Mouse (Mus musculus): ENCODE results near the gene Smyd3. TPM values are rescaled to one million over a fixed set of nuclear protein-coding genes. Genes with fewer than 3 reads are reported as not detected.

The Smyd3 gene
- polyA plus RNA-seq, 1 experiment from 2014 or later, result 22.1 TPM

- H3K9me3 ChIP-seq, result no peaks in the 10 kb centered on the region
- no peak for ATAC-seq (ENCODE audit: low FRiP score, low read depth)
- no peaks in the 10 kb centered on the region for H3K36me3 ChIP-seq
- no peaks in the 10 kb centered on the region for H3K27me3 ChIP-seq
- H3K27ac ChIP-seq, result no peak overlapping the region
- WGBS, result 84% methylated on average over 13 of the region's 13 CpGs
- no peak overlapping the region for H3K4me3 ChIP-seq
- H3K9ac ChIP-seq, result no peak overlapping the region
- H3K4me1 ChIP-seq, result 0 out of 2 replicates have a peak, but pooled peaks cover 2% of the 10 kb centered on the region
- H3K4me2 ChIP-seq (replicated peaks), result no peak overlapping the region
Measured at GRCm38 (mm10) chr1:179510546-179511340, 7.1 kb downstream of the Smyd3 start.

GRCm38 (mm10) chr1:179506530-179507315 lies 11.1 kb downstream of the Smyd3 start:
- no peaks in the 10 kb centered on the region for H3K9me3 ChIP-seq
- 64% methylated on average over 9 of the region's 9 CpGs for WGBS
- no peak overlapping the region for H3K27ac ChIP-seq
- H3K4me1 ChIP-seq, result peaks cover 1% of the 10 kb centered on the region; the same call in 1 of the 2 replicates
- H3K9ac ChIP-seq, result no peak overlapping the region
- no peak overlapping the region for H3K4me3 ChIP-seq
- H3K36me3 ChIP-seq, result no peaks in the 10 kb centered on the region
- H3K4me2 ChIP-seq (replicated peaks), result no peak overlapping the region
- no peak for ATAC-seq (ENCODE audit: low FRiP score, low read depth)
- no peaks in the 10 kb centered on the region for H3K27me3 ChIP-seq

- 11% methylated on average over 3 of the region's 3 CpGs for WGBS
- H3K36me3 ChIP-seq, result no peaks in the 10 kb centered on the region
- no peaks in the 10 kb centered on the region for H3K27me3 ChIP-seq
- no peak for ATAC-seq (ENCODE audit: low FRiP score, low read depth)
- H3K4me3 ChIP-seq, result no peak overlapping the region
- no peak overlapping the region for H3K4me2 ChIP-seq (replicated peaks)
- H3K9me3 ChIP-seq, result no peaks in the 10 kb centered on the region
- H3K27ac ChIP-seq, result no peak overlapping the region
- no peaks in the 10 kb centered on the region; the same call in 1 of the 2 replicates for H3K4me1 ChIP-seq
- H3K9ac ChIP-seq, result no peak overlapping the region
Measured at GRCm38 (mm10) chr1:179502565-179502964, 15.3 kb downstream of the Smyd3 start.

- no peak for ATAC-seq (ENCODE audit: low FRiP score, low read depth)
- Histone ChIP-seq H3K9me3 (no peaks in the 10 kb centered on the region), H3K36me3 (no peaks in the 10 kb centered on the region), H3K4me1 (no peaks in the 10 kb centered on the region; the same call in 1 of the 2 replicates), H3K27me3 (no peaks in the 10 kb centered on the region), H3K9ac (no peak overlapping the region), H3K4me3 (no peak overlapping the region), H3K4me2 (replicated peaks) (no peak overlapping the region), H3K27ac (no peak overlapping the region)
- WGBS, result 76% methylated on average over 3 of the region's 3 CpGs
Measured at GRCm38 (mm10) chr1:179499257-179499656, 18.6 kb downstream of the Smyd3 start.

GRCm38 (mm10) chr1:179492908-179493307 lies 24.9 kb downstream of the Smyd3 start:
- Histone ChIP-seq H3K9ac (no peak overlapping the region), H3K4me3 (no peak overlapping the region), H3K4me2 (replicated peaks) (no peak overlapping the region), H3K27ac (no peak overlapping the region), H3K36me3 (no peaks in the 10 kb centered on the region; the same call in 1 of the 2 replicates), H3K27me3 (no peaks in the 10 kb centered on the region), H3K9me3 (0 out of 2 replicates have a peak, but pooled peaks cover 3% of the 10 kb centered on the region), H3K4me1 (0 out of 2 replicates have a peak, but pooled peaks cover 4% of the 10 kb centered on the region)
- ATAC-seq (ENCODE audit: low FRiP score, low read depth), result no peak
- 84% methylated on average over 5 of the region's 5 CpGs for WGBS

GRCm38 (mm10) chr1:179488520-179488919 lies 29.3 kb downstream of the Smyd3 start:
- 81% methylated on average over 5 of the region's 5 CpGs for WGBS
- no peaks in the 10 kb centered on the region; the same call in 1 of the 2 replicates for H3K36me3 ChIP-seq
- H3K4me1 ChIP-seq, result peaks cover 14% of the 10 kb centered on the region
- ATAC-seq (ENCODE audit: low FRiP score, low read depth), result no peak
- no peak overlapping the region for H3K27ac ChIP-seq
- no peak overlapping the region for H3K4me2 ChIP-seq (replicated peaks)
- H3K9me3 ChIP-seq, result 0 out of 2 replicates have a peak, but pooled peaks cover 3% of the 10 kb centered on the region
- no peak overlapping the region for H3K4me3 ChIP-seq
- H3K27me3 ChIP-seq, result no peaks in the 10 kb centered on the region
- no peak overlapping the region for H3K9ac ChIP-seq

- Histone ChIP-seq H3K36me3 (no peaks in the 10 kb centered on the region; the same call in 1 of the 2 replicates), H3K9me3 (0 out of 2 replicates have a peak, but pooled peaks cover 3% of the 10 kb centered on the region), H3K4me3 (no peak overlapping the region), H3K9ac (no peak overlapping the region), H3K27me3 (no peaks in the 10 kb centered on the region), H3K4me1 (peaks cover 14% of the 10 kb centered on the region), H3K4me2 (replicated peaks) (no peak overlapping the region), H3K27ac (no peak overlapping the region)
- ATAC-seq (ENCODE audit: low FRiP score, low read depth), result no peak
- 37% methylated on average over 5 of the region's 5 CpGs for WGBS
Measured at GRCm38 (mm10) chr1:179487990-179488389, 29.9 kb downstream of the Smyd3 start.

GRCm38 (mm10) chr1:179487238-179487637 lies 30.6 kb downstream of the Smyd3 start:
- 84% methylated on average over 2 of the region's 2 CpGs for WGBS
- ATAC-seq (ENCODE audit: low FRiP score, low read depth), result no peak
- H3K27me3 ChIP-seq, result no peaks in the 10 kb centered on the region
- H3K36me3 ChIP-seq, result no peaks in the 10 kb centered on the region; the same call in 1 of the 2 replicates
- H3K9me3 ChIP-seq, result 0 out of 2 replicates have a peak, but pooled peaks cover 3% of the 10 kb centered on the region
- H3K27ac ChIP-seq, result no peak overlapping the region
- H3K4me1 ChIP-seq, result peaks cover 14% of the 10 kb centered on the region
- no peak overlapping the region for H3K4me2 ChIP-seq (replicated peaks)
- no peak overlapping the region for H3K9ac ChIP-seq
- H3K4me3 ChIP-seq, result no peak overlapping the region

GRCm38 (mm10) chr1:179485784-179486540 lies 31.9 kb downstream of the Smyd3 start:
- Histone ChIP-seq H3K9ac (no peak overlapping the region), H3K27me3 (no peaks in the 10 kb centered on the region), H3K9me3 (0 out of 2 replicates have a peak, but pooled peaks cover 3% of the 10 kb centered on the region), H3K27ac (peak overlapping the region; percentile 3; the same call in 1 of the 2 replicates), H3K4me2 (replicated peaks) (no peak overlapping the region), H3K4me3 (no peak overlapping the region), H3K36me3 (no peaks in the 10 kb centered on the region; the same call in 1 of the 2 replicates), H3K4me1 (peaks cover 14% of the 10 kb centered on the region)
- ATAC-seq (ENCODE audit: low FRiP score, low read depth), result no peak
- WGBS, result 46% methylated on average over 3 of the region's 3 CpGs

- no peak for ATAC-seq (ENCODE audit: low FRiP score, low read depth)
- H3K9me3 ChIP-seq, result no peaks in the 10 kb centered on the region
- H3K4me2 ChIP-seq (replicated peaks), result no peak overlapping the region
- H3K36me3 ChIP-seq, result no peaks in the 10 kb centered on the region
- H3K27me3 ChIP-seq, result peaks cover 6% of the 10 kb centered on the region
- no peak overlapping the region for H3K9ac ChIP-seq
- H3K4me1 ChIP-seq, result peaks cover 4% of the 10 kb centered on the region
- 72% methylated on average over 4 of the region's 4 CpGs for WGBS
- H3K27ac ChIP-seq, result no peak overlapping the region
- no peak overlapping the region for H3K4me3 ChIP-seq
Measured at GRCm38 (mm10) chr1:179480862-179481261, 37.0 kb downstream of the Smyd3 start.

- Histone ChIP-seq H3K27ac (no peak overlapping the region), H3K4me2 (replicated peaks) (no peak overlapping the region), H3K27me3 (peaks cover 11% of the 10 kb centered on the region), H3K9me3 (peaks cover 10% of the 10 kb centered on the region), H3K4me3 (no peak overlapping the region), H3K9ac (no peak overlapping the region), H3K4me1 (peaks cover 6% of the 10 kb centered on the region), H3K36me3 (peaks cover 9% of the 10 kb centered on the region; the same call in 1 of the 2 replicates)
- ATAC-seq (ENCODE audit: low FRiP score, low read depth), result peak; percentile 70; the same call in 1 of the 2 replicates
- 75% methylated on average over 5 of the region's 5 CpGs for WGBS
Measured at GRCm38 (mm10) chr1:179477157-179477902, 40.5 kb downstream of the Smyd3 start.
